Mouse (Mus musculus): ENCODE data around the gene Tcf25.

- TF ChIP-seq CTCF (IDR thresholded peaks at IDR 0.05; ENCODE audit: borderline replicate concordance, insufficient read depth, low read depth, low read length): no peak
- no peak for TF ChIP-seq POLR2A (IDR thresholded peaks at IDR 0.05; ENCODE audit: borderline replicate concordance, insufficient read depth, low read length)
Measured at GRCm38 (mm10) chr8:123407612-123408011, 34.1 kb downstream of the Tcf25 start.

Measured in cerebellum, adult 2 months (tissue).